Mouse (Mus musculus): ENCODE measurements around the gene Gucy2c. TPM values are rescaled to one million over a fixed set of nuclear protein-coding genes. Genes with fewer than 3 reads are reported as not detected.
"Not testable (repeated sequence)": the region's sequence is repeated elsewhere in the genome, so short reads cannot be mapped to it uniquely, and the experiment has no call there.

The Gucy2c gene
- polyA plus RNA-seq, 1 experiment from 2014 or later: 0.06 TPM

GRCm38 (mm10) chr6:136801274-136801673 is 19.7 kb upstream of the Gucy2c start:
- H3K4me1 ChIP-seq: peaks cover 8% of the 10 kb centered on the region; the same call in 1 of the 2 replicates
- H3K9me3 ChIP-seq: no peaks in the 10 kb centered on the region
- no peaks in the 10 kb centered on the region for H3K27me3 ChIP-seq
- WGBS: 86% methylated on average over 6 of the region's 6 CpGs
- H3K36me3 ChIP-seq: no peaks in the 10 kb centered on the region
- no peak overlapping the region for H3K4me2 ChIP-seq
- H3K4me3 ChIP-seq: no peak overlapping the region
- no peak overlapping the region for H3K9ac ChIP-seq
- ATAC-seq (ENCODE audit: insufficient number of reproducible peaks, low FRiP score, low TSS enrichment, low read depth): no peak
- H3K27ac ChIP-seq: no peak overlapping the region

- Histone ChIP-seq H3K9ac (no peak overlapping the region), H3K36me3 (no peaks in the 10 kb centered on the region), H3K27me3 (no peaks in the 10 kb centered on the region), H3K4me1 (peaks cover 8% of the 10 kb centered on the region; the same call in 1 of the 2 replicates), H3K9me3 (no peaks in the 10 kb centered on the region), H3K27ac (no peak overlapping the region), H3K4me3 (no peak overlapping the region), H3K4me2 (no peak overlapping the region)
- WGBS: 92% methylated on average over 8 of the region's 8 CpGs
- ATAC-seq (ENCODE audit: insufficient number of reproducible peaks, low FRiP score, low TSS enrichment, low read depth): no peak
Observed at GRCm38 (mm10) chr6:136800710-136801109, 19.1 kb upstream of the Gucy2c start.

GRCm38 (mm10) chr6:136797874-136798693 is 16.5 kb upstream of the Gucy2c start:
- H3K27me3 ChIP-seq; H3K27ac ChIP-seq; H3K9me3 ChIP-seq; ATAC-seq (ENCODE audit: insufficient number of reproducible peaks, low FRiP score, low TSS enrichment, low read depth); H3K9ac ChIP-seq; H3K4me2 ChIP-seq; H3K36me3 ChIP-seq; H3K4me3 ChIP-seq: not testable (repeated sequence)
- H3K4me1 ChIP-seq: peaks cover 13% of the 10 kb centered on the region
- 81% methylated on average over 3 of the region's 3 CpGs for WGBS

- peaks cover 14% of the 10 kb centered on the region for H3K4me1 ChIP-seq
- no peaks in the 10 kb centered on the region for H3K36me3 ChIP-seq
- H3K9me3 ChIP-seq: no peaks in the 10 kb centered on the region
- H3K4me3 ChIP-seq: no peak overlapping the region
- H3K9ac ChIP-seq: no peak overlapping the region
- 67% methylated on average over 6 of the region's 6 CpGs for WGBS
- no peak overlapping the region for H3K4me2 ChIP-seq
- no peak for ATAC-seq (ENCODE audit: insufficient number of reproducible peaks, low FRiP score, low TSS enrichment, low read depth)
- H3K27me3 ChIP-seq: no peaks in the 10 kb centered on the region
- no peak overlapping the region for H3K27ac ChIP-seq
Observed at GRCm38 (mm10) chr6:136795850-136796249, 14.3 kb upstream of the Gucy2c start.

GRCm38 (mm10) chr6:136795110-136795509 is 13.5 kb upstream of the Gucy2c start:
- Histone ChIP-seq H3K27me3 (no peaks in the 10 kb centered on the region), H3K9ac (no peak overlapping the region), H3K27ac (no peak overlapping the region), H3K4me1 (peaks cover 14% of the 10 kb centered on the region), H3K9me3 (no peaks in the 10 kb centered on the region), H3K4me3 (no peak overlapping the region), H3K36me3 (no peaks in the 10 kb centered on the region), H3K4me2 (no peak overlapping the region)
- ATAC-seq (ENCODE audit: insufficient number of reproducible peaks, low FRiP score, low TSS enrichment, low read depth): no peak
- WGBS: 77% methylated on average over 1 of the region's 1 CpGs

- Histone ChIP-seq H3K4me3 (peak overlapping the region; percentile 36), H3K36me3 (no peaks in the 10 kb centered on the region), H3K9ac (peak overlapping the region; percentile 17; the same call in 1 of the 2 replicates), H3K27me3 (no peaks in the 10 kb centered on the region), H3K4me1 (peaks cover 14% of the 10 kb centered on the region), H3K4me2 (peak overlapping the region; percentile 66), H3K27ac (no peak overlapping the region), H3K9me3 (no peaks in the 10 kb centered on the region)
- no peak for ATAC-seq (ENCODE audit: insufficient number of reproducible peaks, low FRiP score, low TSS enrichment, low read depth)
- WGBS: under 1% methylated on average over 20 of the region's 24 CpGs
Observed at GRCm38 (mm10) chr6:136793831-136794525, 12.4 kb upstream of the Gucy2c start.

- no peak overlapping the region for H3K27ac ChIP-seq
- peak overlapping the region; percentile 17; the same call in 1 of the 2 replicates for H3K9ac ChIP-seq
- H3K9me3 ChIP-seq: no peaks in the 10 kb centered on the region
- peak overlapping the region; percentile 36 for H3K4me3 ChIP-seq
- H3K36me3 ChIP-seq: no peaks in the 10 kb centered on the region
- 13% methylated on average over 16 of the region's 16 CpGs for WGBS
- peaks cover 14% of the 10 kb centered on the region for H3K4me1 ChIP-seq
- peak overlapping the region; percentile 66 for H3K4me2 ChIP-seq
- H3K27me3 ChIP-seq: no peaks in the 10 kb centered on the region
- no peak for ATAC-seq (ENCODE audit: insufficient number of reproducible peaks, low FRiP score, low TSS enrichment, low read depth)
Observed at GRCm38 (mm10) chr6:136792884-136793758, 11.6 kb upstream of the Gucy2c start.

- WGBS: 65% methylated on average over 5 of the region's 5 CpGs
- Histone ChIP-seq H3K4me3 (no peak overlapping the region), H3K9ac (no peak overlapping the region), H3K27ac (no peak overlapping the region), H3K36me3 (no peaks in the 10 kb centered on the region), H3K27me3 (no peaks in the 10 kb centered on the region), H3K4me1 (peaks cover 14% of the 10 kb centered on the region), H3K4me2 (no peak overlapping the region), H3K9me3 (no peaks in the 10 kb centered on the region)
- no peak for ATAC-seq (ENCODE audit: insufficient number of reproducible peaks, low FRiP score, low TSS enrichment, low read depth)
Observed at GRCm38 (mm10) chr6:136789391-136789971, 7.9 kb upstream of the Gucy2c start.

- Histone ChIP-seq H3K4me2 (no peak overlapping the region), H3K36me3 (no peaks in the 10 kb centered on the region), H3K9ac (no peak overlapping the region), H3K9me3 (no peaks in the 10 kb centered on the region), H3K4me1 (0 out of 2 replicates have a peak, but pooled peaks cover 2% of the 10 kb centered on the region), H3K4me3 (no peak overlapping the region), H3K27me3 (no peaks in the 10 kb centered on the region), H3K27ac (no peak overlapping the region)
- no peak for ATAC-seq (ENCODE audit: insufficient number of reproducible peaks, low FRiP score, low TSS enrichment, low read depth)
- 79% methylated on average over 9 of the region's 9 CpGs for WGBS
Observed at GRCm38 (mm10) chr6:136782761-136783160, 1.2 kb upstream of the Gucy2c start.

- no peaks in the 10 kb centered on the region for H3K9me3 ChIP-seq
- no peak overlapping the region for H3K9ac ChIP-seq
- H3K4me3 ChIP-seq: no peak overlapping the region
- 0 out of 2 replicates have a peak, but pooled peaks cover 2% of the 10 kb centered on the region for H3K4me1 ChIP-seq
- no peak for ATAC-seq (ENCODE audit: insufficient number of reproducible peaks, low FRiP score, low TSS enrichment, low read depth)
- H3K4me2 ChIP-seq: no peak overlapping the region
- no peaks in the 10 kb centered on the region for H3K27me3 ChIP-seq
- WGBS: 90% methylated on average over 12 of the region's 12 CpGs
- no peak overlapping the region for H3K27ac ChIP-seq
- H3K36me3 ChIP-seq: no peaks in the 10 kb centered on the region
Observed at GRCm38 (mm10) chr6:136782146-136782545, 581 bp upstream of the Gucy2c start.

GRCm38 (mm10) chr6:136776392-136776791 is 5.2 kb downstream of the Gucy2c start:
- 81% methylated on average over 1 of the region's 1 CpGs for WGBS
- H3K9me3 ChIP-seq: no peaks in the 10 kb centered on the region
- no peak overlapping the region for H3K27ac ChIP-seq
- no peak overlapping the region for H3K9ac ChIP-seq
- H3K4me1 ChIP-seq: no peaks in the 10 kb centered on the region
- no peak for ATAC-seq (ENCODE audit: insufficient number of reproducible peaks, low FRiP score, low TSS enrichment, low read depth)
- H3K4me3 ChIP-seq: no peak overlapping the region
- no peaks in the 10 kb centered on the region for H3K36me3 ChIP-seq
- no peaks in the 10 kb centered on the region for H3K27me3 ChIP-seq
- H3K4me2 ChIP-seq: no peak overlapping the region

Measured in limb, embryonic 15.5 days (tissue).